Mouse (Mus musculus) inflammation-experienced regulatory T-cells, adult 16 weeks (primary cell): ENCODE data around the gene Miox. TPM values are rescaled to one million over a fixed set of nuclear protein-coding genes. Genes with fewer than 3 reads are reported as not detected.

ENCODE experiments used
- polyA plus RNA-seq: library from polyadenylated mRNA; unstranded; fragments of 100-300 nt; shearing (Covaris generic); gene quantifications from one replicate; pipeline ENCODE4 v1.2.1, GENCODE M21; 2017

Miox gene
- not detected for polyA plus RNA-seq

DNA sequence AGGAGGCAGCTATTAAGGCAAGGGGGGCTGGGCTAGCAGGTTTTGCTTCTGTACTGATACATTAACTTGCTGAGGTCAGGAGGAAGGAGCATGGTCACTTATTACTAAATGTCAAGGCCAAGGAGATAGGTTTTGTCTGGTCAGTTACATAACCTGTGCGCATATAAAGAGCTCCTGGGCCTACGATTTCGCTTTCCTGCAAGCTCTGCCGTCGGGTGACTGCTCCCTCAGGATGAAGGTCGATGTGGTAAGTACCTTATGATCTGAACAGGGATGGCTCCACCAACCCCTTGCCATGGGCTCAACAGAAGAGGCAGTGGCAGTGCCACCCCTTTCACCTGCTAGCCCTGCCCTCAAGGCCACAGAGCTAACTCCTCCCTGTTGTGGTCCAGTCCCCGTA, at the start of gene Miox:
TSS of gene Miox (plus strand) at position 128 of the 400 bp plus-strand sequence.

DNA sequence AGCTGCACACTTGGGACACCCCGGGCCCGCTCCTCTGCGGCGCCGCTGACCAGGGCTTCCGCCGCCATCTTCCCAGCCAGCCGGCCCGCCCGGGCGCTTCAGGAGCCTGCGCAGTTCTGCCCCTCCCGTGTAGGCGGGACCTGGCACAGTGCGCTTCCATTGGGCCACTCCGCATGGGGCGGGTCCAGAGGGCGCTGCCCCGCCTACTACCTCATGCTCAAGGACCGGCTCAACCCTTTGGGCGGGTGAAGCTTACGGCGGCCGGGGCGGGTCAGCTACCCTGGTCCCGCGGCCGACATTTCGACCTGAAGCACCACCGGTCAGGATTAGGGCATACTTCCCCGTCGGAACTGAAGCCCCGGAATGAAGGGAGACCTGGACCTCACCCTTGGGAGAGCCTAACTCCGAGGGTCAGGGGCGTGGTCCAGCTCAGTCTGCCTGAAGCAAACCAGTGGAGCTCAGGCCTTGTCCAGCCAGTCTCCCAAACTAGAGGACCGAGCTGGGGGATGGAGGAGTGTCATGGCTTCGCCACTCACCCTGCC, 18.9 kb upstream of the Miox start, which contains the start of gene Sbf1:
TSS of gene Sbf1 (minus strand) at position 122 of the 542 bp plus-strand sequence.

DNA sequence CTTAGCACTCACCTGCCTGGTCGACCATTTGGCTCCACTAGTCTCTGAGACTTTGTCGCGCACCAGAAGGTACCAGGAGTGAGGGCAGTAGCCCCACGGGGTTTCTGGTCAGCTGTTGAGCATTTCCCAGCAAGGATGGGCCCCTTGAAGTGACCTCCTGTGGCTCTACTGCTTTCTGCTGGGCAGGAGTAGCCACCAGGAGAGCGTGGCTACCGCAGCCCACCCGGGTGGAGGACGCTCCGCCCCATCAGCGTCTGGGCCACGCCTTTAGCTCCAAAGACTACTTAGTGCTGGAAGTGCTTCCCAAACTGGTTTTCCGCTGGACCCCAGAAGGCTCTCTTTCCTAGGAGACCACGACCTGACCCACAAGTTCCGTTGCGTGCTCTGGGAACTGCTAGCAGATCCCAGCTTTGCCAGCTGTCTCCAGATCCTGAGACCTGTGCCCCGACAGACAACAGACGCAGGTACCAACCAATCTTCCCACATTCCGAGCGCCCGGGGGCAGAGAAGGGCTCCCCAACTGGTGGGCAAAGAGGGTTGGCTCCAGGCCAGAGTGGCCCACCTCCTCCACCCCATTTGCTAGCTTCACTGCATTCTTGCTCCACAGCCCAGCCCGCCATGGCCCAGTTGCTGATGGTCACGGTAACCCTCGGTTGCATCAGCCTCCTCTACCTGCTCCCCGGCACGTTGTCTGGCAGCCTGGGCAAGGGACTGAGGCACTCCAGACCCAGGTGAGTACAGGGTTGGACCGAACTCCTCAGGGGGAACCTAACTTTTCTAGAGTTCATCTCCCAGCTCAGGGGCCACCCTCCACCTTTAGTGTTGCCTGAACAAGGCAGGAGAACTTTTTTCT, 11.3 kb upstream of the Miox start, which contains the start of gene Adm2:
TSS of gene Adm2 (plus strand) at position 51 of the 853 bp plus-strand sequence.

DNA sequence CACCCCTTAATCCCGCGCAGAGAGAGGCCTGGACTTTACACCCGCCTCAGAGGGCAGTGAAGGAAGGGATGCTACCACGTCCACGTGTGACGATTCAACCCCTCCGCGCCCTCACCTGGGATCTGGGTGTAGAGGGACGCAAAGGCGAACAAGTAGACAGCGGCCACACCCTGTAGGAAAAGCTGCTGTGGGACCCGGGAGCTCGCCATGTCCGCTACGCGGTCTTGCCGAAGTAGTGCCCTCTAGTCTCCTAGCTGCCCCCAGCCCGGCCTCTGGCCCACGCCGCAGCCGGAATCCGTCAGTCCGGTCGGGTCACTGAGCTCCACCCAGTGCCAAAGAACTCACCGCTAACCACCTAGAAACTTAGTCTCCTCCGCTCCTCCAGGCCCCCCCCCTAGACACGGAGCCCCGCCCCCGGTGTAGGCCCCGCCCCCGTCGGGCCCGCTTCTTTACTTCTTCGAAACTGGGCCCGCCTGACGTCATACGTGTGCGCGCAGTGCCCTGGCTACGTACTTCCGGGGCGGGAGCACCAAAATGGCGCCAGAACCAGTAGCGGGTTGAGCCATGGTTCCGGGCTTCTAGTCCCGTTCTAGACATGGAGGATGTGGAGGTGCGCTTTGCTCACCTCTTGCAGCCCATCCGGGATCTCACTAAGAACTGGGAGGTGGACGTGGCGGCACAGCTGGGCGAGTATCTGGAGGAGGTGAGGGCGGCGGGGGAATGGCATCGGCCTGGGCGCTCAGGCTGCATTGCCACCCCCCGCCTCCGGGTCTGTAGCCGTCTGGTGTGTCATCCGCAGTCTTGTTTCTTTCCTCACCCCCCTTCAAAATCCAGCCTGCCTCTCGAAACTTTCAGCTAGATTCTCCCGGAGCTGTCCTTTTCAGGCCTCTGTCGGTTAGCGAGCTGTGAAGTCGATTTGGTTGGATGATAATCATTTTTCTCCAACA, 21.3 kb downstream of the Miox start, which contains the start of the genes Lmf2 and Ncaph2:
TSS of gene Lmf2 (minus strand) at position 419 of the 947 bp plus-strand sequence.
TSS of gene Ncaph2 (plus strand) at position 479 of the 947 bp plus-strand sequence.

DNA sequence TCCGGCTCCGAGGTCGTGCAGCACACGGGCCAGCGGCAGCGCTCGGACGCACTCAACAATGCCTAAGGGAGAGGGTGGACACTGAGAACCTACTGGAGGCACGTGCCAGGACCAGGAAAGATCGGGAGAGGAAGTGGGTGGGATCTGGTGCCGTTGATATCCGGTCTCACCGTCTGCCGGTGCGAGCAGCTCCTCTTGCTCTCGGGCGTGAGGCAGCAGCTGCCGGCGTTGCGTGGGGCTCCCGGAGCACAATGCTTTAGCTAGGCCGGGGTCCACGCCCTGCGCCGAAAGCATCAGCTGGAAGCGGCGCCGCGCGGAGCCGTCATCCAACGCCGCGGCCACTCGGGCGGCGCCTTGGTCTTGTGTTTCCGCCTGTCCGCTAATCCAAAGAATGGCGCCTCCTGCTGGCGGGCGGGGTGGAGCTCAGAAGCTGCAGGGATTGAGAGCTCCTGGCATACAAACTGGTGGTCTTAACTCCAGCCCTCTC, 39.6 kb downstream of the Miox start, which contains the start of gene Sco2:
TSS of gene Sco2 (minus strand) at position 85 of the 487 bp plus-strand sequence.

DNA sequence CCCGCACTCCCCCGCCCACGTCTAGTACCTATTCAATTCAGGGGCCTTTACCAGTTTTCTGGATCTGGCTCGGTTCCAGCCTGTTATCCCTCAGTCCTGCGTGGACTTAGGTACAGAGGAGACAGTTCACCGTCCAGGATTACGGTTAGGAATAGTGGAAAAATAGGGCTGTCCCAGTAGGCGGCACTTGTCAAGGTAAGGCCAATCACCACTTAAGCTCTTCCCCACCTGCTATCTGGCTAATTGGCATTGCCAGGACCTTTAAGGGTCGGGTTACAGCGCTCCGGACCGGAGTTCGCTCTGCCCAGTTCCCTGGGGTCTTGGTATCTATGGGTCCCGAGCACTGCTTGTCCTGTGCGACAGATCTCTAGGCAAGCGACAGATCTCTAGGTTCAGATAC, 42.8 kb downstream of the Miox start, which contains the start of gene Tymp:
TSS of gene Tymp (minus strand) at position 83 of the 400 bp plus-strand sequence.

DNA sequence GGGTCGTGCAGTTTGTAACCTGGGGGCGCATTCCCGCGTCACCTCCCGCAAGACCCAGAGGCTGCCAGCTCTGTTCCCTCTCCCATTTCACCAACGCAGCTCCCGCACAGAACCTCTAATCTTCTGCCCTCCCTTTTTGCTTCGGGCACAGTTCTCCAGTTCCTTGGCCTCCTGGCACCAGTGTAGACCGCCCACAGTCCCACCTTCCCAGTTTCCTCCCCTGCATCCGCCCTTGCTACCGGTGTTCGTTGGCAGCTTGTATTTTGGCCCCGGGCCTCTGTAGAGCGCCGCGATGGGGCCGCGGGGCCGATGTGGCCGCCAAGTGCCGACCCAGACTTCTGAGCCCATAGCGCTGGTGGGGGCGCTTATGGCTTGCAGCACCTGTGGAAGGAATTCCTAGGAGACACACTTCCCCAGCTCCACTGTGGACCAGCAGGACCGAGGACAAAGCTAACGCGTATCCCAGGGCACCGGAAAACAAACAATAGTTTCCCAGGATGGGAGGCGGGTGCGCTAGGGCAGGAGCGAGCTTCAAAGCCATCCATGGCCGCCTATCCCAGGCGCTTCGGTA, 44.7 kb downstream of the Miox start, which contains the start of gene Odf3b:
TSS of gene Odf3b (minus strand) at position 452 of the 571 bp plus-strand sequence.

DNA sequence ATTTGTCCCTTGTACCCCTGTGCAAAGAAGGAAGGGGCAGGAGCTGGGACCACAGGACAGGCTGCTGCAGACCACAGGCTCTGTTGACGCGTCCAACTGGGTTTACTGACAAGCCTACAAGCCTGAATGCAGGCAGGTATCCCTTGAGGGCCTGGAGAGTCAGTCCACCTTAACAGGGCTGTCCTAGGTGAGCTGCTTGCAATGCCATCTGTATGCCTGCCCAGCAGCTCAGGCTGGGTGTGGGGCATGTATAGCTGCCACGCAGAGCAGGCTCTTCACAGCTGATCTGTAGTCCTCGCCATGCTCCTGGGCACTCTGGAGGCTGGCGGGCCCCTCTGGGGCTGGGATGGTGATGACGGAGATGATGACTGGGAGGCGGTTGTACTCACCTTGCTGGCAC, 50.4 kb downstream of the Miox start, which contains the start of gene Klhdc7b:
TSS of gene Klhdc7b (plus strand) at position 301 of the 400 bp plus-strand sequence.

Other genes with a start within 250 kb of the Miox start
- 6.0 TPM for gene Selenoo, start 245.3 kb upstream of the Miox start, polyA plus RNA-seq
- gene Tubgcp6, start 211.3 kb upstream of the Miox start, polyA plus RNA-seq: 35.9 TPM
- gene Hdac10, start 205.7 kb upstream of the Miox start, polyA plus RNA-seq: 77.6 TPM
- gene Mapk12, start 193.7 kb upstream of the Miox start, polyA plus RNA-seq: 10.2 TPM
- gene Mapk11, start 184.8 kb upstream of the Miox start, polyA plus RNA-seq: 54.8 TPM
- 6.9 TPM for gene Plxnb2, start 153.6 kb upstream of the Miox start, polyA plus RNA-seq
- gene Dennd6b, start 137.9 kb upstream of the Miox start, polyA plus RNA-seq: 52.0 TPM
- 6.3 TPM for gene Ppp6r2, start 122.8 kb upstream of the Miox start, polyA plus RNA-seq
- gene Sbf1, start 19.1 kb upstream of the Miox start, polyA plus RNA-seq: 78.2 TPM
- not detected for gene Adm2, start 11.7 kb upstream of the Miox start, polyA plus RNA-seq
- 77.8 TPM for gene Lmf2, start 21.3 kb downstream of the Miox start, polyA plus RNA-seq
- gene Ncaph2, start 21.3 kb downstream of the Miox start, polyA plus RNA-seq: 198 TPM
- gene Sco2, start 39.4 kb downstream of the Miox start, polyA plus RNA-seq: 6.4 TPM
- gene Tymp, start 42.6 kb downstream of the Miox start, polyA plus RNA-seq: 1.0 TPM
- 1.1 TPM for gene Odf3b, start 44.9 kb downstream of the Miox start, polyA plus RNA-seq
- 0.29 TPM for gene Klhdc7b, start 50.5 kb downstream of the Miox start, polyA plus RNA-seq
- gene Syce3, start 76.1 kb downstream of the Miox start, polyA plus RNA-seq: not detected
- gene Cpt1b, start 91.5 kb downstream of the Miox start, polyA plus RNA-seq: 0.49 TPM
- 6.1 TPM for gene C730034F03Rik, start 95.2 kb downstream of the Miox start, polyA plus RNA-seq
- not detected for gene Gm44502, start 95.3 kb downstream of the Miox start, polyA plus RNA-seq
- gene Chkb, start 95.5 kb downstream of the Miox start, polyA plus RNA-seq: 111 TPM
- gene Mapk8ip2, start 119.5 kb downstream of the Miox start, polyA plus RNA-seq: 0.05 TPM
- gene Arsa, start 143.0 kb downstream of the Miox start, polyA plus RNA-seq: 29.5 TPM
- not detected for gene Shank3, start 165.2 kb downstream of the Miox start, polyA plus RNA-seq
- not detected for gene Acr, start 233.9 kb downstream of the Miox start, polyA plus RNA-seq